Mouse (Mus musculus) neutrophil, adult 65 days (primary cell): ENCODE results near the gene Lsp1. TPM values are rescaled to one million over a fixed set of nuclear protein-coding genes. Genes with fewer than 3 reads are reported as not detected.

ENCODE experiments used
- total RNA-seq: library from RNA; stranded (reverse); gene quantifications from 2 replicates; pipeline ENCODE4 v1.2.4, GENCODE M21; 2023

The Lsp1 gene
- 1,515 and 1,757 TPM in 2 replicates for total RNA-seq

GRCm38 (mm10) chr7:142460636-142461077 lies at the start of gene Lsp1:
Lsp1 (plus strand) TSS chr7:142460809.

DNA sequence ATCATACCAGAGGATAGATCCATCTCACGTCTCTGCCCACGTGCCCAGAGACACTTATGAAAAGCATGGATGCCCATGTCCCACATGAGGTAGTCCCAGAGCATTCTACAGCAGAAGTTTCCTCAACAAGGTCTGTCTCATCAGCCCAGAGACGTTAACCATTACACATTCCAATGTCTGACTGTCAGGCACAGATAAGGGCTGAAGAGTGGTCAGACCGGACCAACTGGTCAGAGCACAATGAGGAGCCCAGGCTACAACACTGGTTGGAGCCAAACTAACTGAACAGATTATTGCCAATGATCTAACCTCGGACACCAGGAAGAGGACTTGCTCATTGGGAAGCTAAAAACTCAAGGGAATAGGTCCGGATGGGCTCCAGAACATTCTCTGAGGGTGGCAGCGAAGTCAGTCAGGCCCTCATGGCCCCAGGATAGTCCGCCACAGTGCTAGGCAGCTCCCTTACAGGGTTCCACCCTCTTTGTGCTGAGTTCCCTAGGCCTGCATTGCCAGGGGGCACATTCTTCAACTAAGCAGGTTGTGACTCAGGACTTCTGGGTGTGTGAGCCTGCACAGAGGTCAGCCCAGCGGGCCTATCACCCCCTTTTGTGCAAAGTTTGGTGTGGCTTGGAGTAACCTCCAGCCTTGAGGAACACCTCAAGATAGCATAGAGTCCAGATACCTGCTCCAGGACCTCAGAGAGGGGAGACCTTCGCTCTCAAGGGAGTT lies 26.3 kb upstream of the Lsp1 start, which contains the start of gene Syt8:
Syt8 (plus strand) TSS at position 714 of the 729 bp plus-strand sequence.

DNA sequence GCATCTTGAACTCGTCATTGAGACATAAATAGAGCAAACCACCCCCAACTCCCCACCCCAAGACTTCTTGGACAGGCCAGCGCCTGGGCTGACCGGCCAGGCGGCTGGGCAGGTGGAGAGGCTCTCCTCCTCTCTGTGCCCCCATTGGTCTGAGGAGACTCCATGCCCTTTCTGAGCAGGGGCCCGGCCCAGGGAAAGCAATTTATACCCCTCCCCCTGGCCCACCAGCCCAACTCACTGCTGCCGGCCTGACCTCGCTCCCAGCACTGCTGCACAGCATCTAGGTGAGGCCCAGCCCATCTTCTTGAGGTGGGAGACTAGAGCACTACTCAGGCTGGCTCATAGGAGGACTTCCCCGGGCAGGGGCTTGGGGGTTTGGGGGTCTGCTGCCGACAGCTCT lies 19.0 kb upstream of the Lsp1 start, which contains the start of gene Tnni2:
Tnni2 (plus strand) TSS at position 224 of the 400 bp plus-strand sequence.

DNA sequence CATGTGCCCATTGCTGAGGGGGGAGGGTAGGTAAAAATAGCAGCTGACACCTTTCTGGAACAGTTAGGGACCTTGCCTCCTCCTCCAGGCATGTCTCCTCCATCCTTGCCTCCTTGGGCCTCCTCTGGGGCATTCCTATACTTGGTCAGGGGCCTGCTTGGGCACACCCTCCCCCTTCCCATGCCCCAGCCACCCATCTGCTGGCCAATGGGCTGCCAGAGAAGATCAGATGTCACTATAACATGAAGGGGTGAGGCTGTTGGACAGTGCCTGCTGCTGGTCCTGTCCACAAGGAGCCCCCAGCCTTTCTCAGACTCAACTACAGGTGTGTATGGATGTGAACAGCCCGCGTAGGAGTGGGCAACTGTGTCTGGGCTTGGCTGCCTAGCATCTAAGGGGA lies 38.0 kb downstream of the Lsp1 start, which contains the start of gene Tnnt3:
Tnnt3 (plus strand) TSS at position 262 of the 400 bp plus-strand sequence.

DNA sequence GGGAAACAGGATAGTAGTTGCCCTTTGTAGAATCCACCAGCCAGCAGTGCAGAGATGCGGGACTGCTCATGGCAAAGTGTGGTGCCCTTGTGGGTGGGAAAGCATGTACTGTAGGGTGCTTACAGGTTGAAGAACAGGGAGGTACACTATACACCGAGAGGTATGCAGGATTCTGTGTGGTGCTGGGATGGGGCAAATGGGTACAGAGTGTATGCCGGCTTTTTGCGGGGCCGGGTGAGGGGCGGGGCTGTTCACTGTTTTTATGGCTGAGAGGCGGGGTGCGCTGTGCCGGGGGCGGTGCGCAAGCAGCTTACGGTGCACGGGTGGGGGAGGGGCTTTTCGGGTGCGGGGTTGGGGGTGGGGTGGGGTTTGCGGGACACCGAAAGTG lies 72.1 kb downstream of the Lsp1 start, which contains the start of gene Mrpl23:
Mrpl23 (plus strand) TSS at position 16 of the 388 bp plus-strand sequence.

Other genes with a start within 250 kb of the Lsp1 start
- not detected in 2 replicates for gene Gm7579, start 248.9 kb upstream of the Lsp1 start, total RNA-seq
- gene Krtap5-5, start 230.8 kb upstream of the Lsp1 start, total RNA-seq: not detected in 2 replicates
- not detected in 2 replicates for gene Gm40460, start 219.7 kb upstream of the Lsp1 start, total RNA-seq
- gene Gm2431, start 202.5 kb upstream of the Lsp1 start, total RNA-seq: not detected in 2 replicates
- not detected in 2 replicates for gene Gm4559, start 186.4 kb upstream of the Lsp1 start, total RNA-seq
- gene Krtap5-1, start 163.7 kb upstream of the Lsp1 start, total RNA-seq: not detected in 2 replicates
- not detected in 2 replicates for gene Krtap5-4, start 157.3 kb upstream of the Lsp1 start, total RNA-seq
- 13.6 and 13.7 TPM in 2 replicates for gene Ifitm10, start 87.1 kb upstream of the Lsp1 start, total RNA-seq
- 9.5 TPM in 1 of 2 replicates, not detected in the other for gene Gm49369, start 78.1 kb upstream of the Lsp1 start, total RNA-seq
- gene Ctsd, start 72.8 kb upstream of the Lsp1 start, total RNA-seq: 760 and 974 TPM in 2 replicates
- 5.8 and 7.4 TPM in 2 replicates for gene Syt8, start 26.0 kb upstream of the Lsp1 start, total RNA-seq
- 4.8 and 8.2 TPM in 2 replicates for gene Tnni2, start 19.0 kb upstream of the Lsp1 start, total RNA-seq
- 33.8 and 37.4 TPM in 2 replicates for gene Tnnt3, start 38.0 kb downstream of the Lsp1 start, total RNA-seq
- gene Mrpl23, start 71.9 kb downstream of the Lsp1 start, total RNA-seq: 1.7 and 5.7 TPM in 2 replicates
- gene Igf2, start 206.0 kb downstream of the Lsp1 start, total RNA-seq: not detected in 2 replicates
- gene Gm49394, start 209.1 kb downstream of the Lsp1 start, total RNA-seq: not detected in 2 replicates